ENCODE assay signal across 10 mouse cellular contexts in genomic region chr7:17023701-17024100, GRCm38 (mm10). TPM values are rescaled to one million over a fixed set of nuclear protein-coding genes. Genes with fewer than 3 reads are reported as not detected.
DNase-seq lines count a peak whose midpoint lies in the region; ATAC-seq and TF ChIP-seq lines count a peak whose summit lies in the region.
"Had no signal": no experiment of that assay in that cellular context is flagged by ENCODE, and none has a peak within 500 bp of the region (broad histone marks: within the 10 kb centered on the region; RNA-seq: fewer than 3 reads in every experiment).

No protein-coding gene starts in this region.

- DNase-seq in heart, adult 2 months = peak in 1 of 2 experiments; percentile 36
- DNase-seq in heart, adult 8-10 months (ENCODE audit: low spot score) = no peak
- DNase-seq in lung, embryonic 14.5 days = no peak
- DNase-seq in lung, postnatal 14 days = no peak
- DNase-seq in heart, postnatal 0 days (ENCODE audit: low spot score) = no peak
- DNase-seq in midbrain, embryonic 14.5 days = no peak
- DNase-seq in left cerebral cortex, postnatal 14 days (ENCODE audit: low spot score in 2 of 2) = no peak

- peak overlapping the region; percentile 15 for H3K9ac ChIP-seq in heart, adult 2 months (ENCODE audit: low read depth, low read length)
- H3K9ac ChIP-seq in lung, embryonic 14.5 days = no peak overlapping the region
- 0 out of 2 replicates have a peak overlapping the region, but pooled peaks have one; percentile 15 for H3K9ac ChIP-seq in heart, postnatal 0 days (replicated peaks; ENCODE audit: low read depth, low read length)
- H3K9ac ChIP-seq in midbrain, embryonic 14.5 days (replicated peaks; ENCODE audit: low read length) = no peak overlapping the region
- H3K9ac ChIP-seq: midbrain, embryonic 15.5 days had no signal

- intact Hi-C loops in heart, adult 2 months (cut with DNase I) = no loop called here
- intact Hi-C loops in left cerebral cortex, postnatal 14 days (cut with DNase I) = no loop called here

- no peak overlapping the region for H3K4me3 ChIP-seq in heart, adult 2 months
- H3K4me3 ChIP-seq in lung, embryonic 14.5 days (ENCODE audit: low read depth, low read length) = no peak overlapping the region
- no peak overlapping the region for H3K4me3 ChIP-seq in heart, postnatal 0 days (ENCODE audit: low read depth, low read length)
- H3K4me3 ChIP-seq in midbrain, embryonic 14.5 days (replicated peaks; ENCODE audit: low read depth, low read length) = no peak overlapping the region
- H3K4me3 ChIP-seq: midbrain, embryonic 15.5 days had no signal

- H3K4me2 ChIP-seq in lung, embryonic 14.5 days = no peak overlapping the region
- peak overlapping the region; percentile 68 for H3K4me2 ChIP-seq in heart, postnatal 0 days (ENCODE audit: low read depth, low read length)
- H3K4me2 ChIP-seq in midbrain, embryonic 14.5 days (ENCODE audit: low read length) = no peak overlapping the region
- H3K4me2 ChIP-seq: midbrain, embryonic 15.5 days had no signal

- no peak for ATAC-seq in lung, embryonic 14.5 days (ENCODE audit: insufficient read depth)
- ATAC-seq in heart, postnatal 0 days (ENCODE audit: insufficient read depth, low read depth) = no peak
- peak; percentile 12; the same call in 1 of the 2 replicates for ATAC-seq in megakaryocyte, adult 5-6 weeks (ENCODE audit: poor library complexity, severe bottlenecking)
- ATAC-seq in midbrain, embryonic 14.5 days (ENCODE audit: low FRiP score, low TSS enrichment) = no peak
- ATAC-seq: midbrain, embryonic 15.5 days had no signal

- no peaks in the 10 kb centered on the region for H3K9me3 ChIP-seq in lung, embryonic 14.5 days (ENCODE audit: low read depth, low read length)
- H3K9me3 ChIP-seq in heart, postnatal 0 days (replicated peaks; ENCODE audit: control insufficient read depth, low read length) = no peaks in the 10 kb centered on the region
- no peaks in the 10 kb centered on the region for H3K9me3 ChIP-seq in midbrain, embryonic 14.5 days (ENCODE audit: control insufficient read depth, low read length)
- H3K9me3 ChIP-seq: midbrain, embryonic 15.5 days had no signal

- no peak for TF ChIP-seq CTCF in heart, adult 2 months (IDR thresholded peaks at IDR 0.05)
- no peak for TF ChIP-seq CTCF in lung, embryonic 14.5 days (IDR thresholded peaks at IDR 0.05; ENCODE audit: low read depth)
- TF ChIP-seq CTCF in heart, postnatal 0 days (IDR thresholded peaks at IDR 0.05; ENCODE audit: low read depth) = no peak

- 4% methylated on average over 4 of the region's 4 CpGs for WGBS in heart, adult 2 months
- 66% methylated on average over 4 of the region's 4 CpGs for WGBS in lung, embryonic 14.5 days
- WGBS in heart, postnatal 0 days = 31% methylated on average over 4 of the region's 4 CpGs
- 93% methylated on average over 4 of the region's 4 CpGs for WGBS in midbrain, embryonic 14.5 days

- no peak for TF ChIP-seq POLR2A in heart, adult 2 months (IDR thresholded peaks at IDR 0.05; ENCODE audit: insufficient read depth, low read depth, low read length)

- no peaks in the 10 kb centered on the region for H3K27me3 ChIP-seq in heart, adult 2 months (ENCODE audit: control insufficient read depth, insufficient read depth, low read length)
- no peaks in the 10 kb centered on the region for H3K27me3 ChIP-seq in lung, embryonic 14.5 days (ENCODE audit: insufficient read depth, low read length)
- no peaks in the 10 kb centered on the region for H3K27me3 ChIP-seq in heart, postnatal 0 days (ENCODE audit: control insufficient read depth, insufficient read depth, low read length)
- H3K27me3 ChIP-seq in midbrain, embryonic 14.5 days (ENCODE audit: control insufficient read depth, insufficient read depth, low read length) = no peaks in the 10 kb centered on the region
- H3K27me3 ChIP-seq: midbrain, embryonic 15.5 days had no signal

- peaks cover 39% of the 10 kb centered on the region for H3K4me1 ChIP-seq in heart, adult 2 months (ENCODE audit: control insufficient read depth, insufficient read depth, low read length)
- no peaks in the 10 kb centered on the region for H3K4me1 ChIP-seq in lung, embryonic 14.5 days (ENCODE audit: insufficient read depth)
- peaks cover 60% of the 10 kb centered on the region for H3K4me1 ChIP-seq in heart, postnatal 0 days (ENCODE audit: control insufficient read depth, insufficient read depth)
- H3K4me1 ChIP-seq in midbrain, embryonic 14.5 days (ENCODE audit: control insufficient read depth, insufficient read depth, low read length) = peaks cover 9% of the 10 kb centered on the region

- no peak for TF ChIP-seq EP300 in heart, adult 2 months (IDR thresholded peaks at IDR 0.05; ENCODE audit: insufficient read depth, low read depth, low read length)
- TF ChIP-seq EP300 in heart, postnatal 0 days (IDR thresholded peaks at IDR 0.05; ENCODE audit: low read depth) = no peak

- peaks cover 2% of the 10 kb centered on the region for H3K36me3 ChIP-seq in heart, adult 2 months (ENCODE audit: control insufficient read depth, insufficient read depth, low read length)
- peaks cover 58% of the 10 kb centered on the region for H3K36me3 ChIP-seq in lung, embryonic 14.5 days (ENCODE audit: insufficient read depth)
- H3K36me3 ChIP-seq in heart, postnatal 0 days (replicated peaks; ENCODE audit: control insufficient read depth, insufficient read depth, low read length) = peaks cover 32% of the 10 kb centered on the region
- H3K36me3 ChIP-seq in midbrain, embryonic 14.5 days (ENCODE audit: control insufficient read depth, insufficient read depth, low read length) = peaks cover 55% of the 10 kb centered on the region

- peaks cover 12% of the 10 kb centered on the region; the same call in 1 of the 2 replicates for H3K79me2 ChIP-seq in heart, adult 2 months (replicated peaks; ENCODE audit: control insufficient read depth, insufficient read depth, low read length)

- H3K27ac ChIP-seq in heart, adult 2 months = peak overlapping the region; percentile 71
- H3K27ac ChIP-seq in lung, embryonic 14.5 days (ENCODE audit: low read depth) = peak overlapping the region; percentile 51; the same call in 1 of the 2 replicates
- H3K27ac ChIP-seq in heart, postnatal 0 days (ENCODE audit: low read depth) = peak overlapping the region; percentile 75
- no peak overlapping the region for H3K27ac ChIP-seq in midbrain, embryonic 14.5 days (replicated peaks; ENCODE audit: low read depth, low read length)
- H3K27ac ChIP-seq: midbrain, embryonic 15.5 days had no signal

RNA-seq across cellular contexts. Expression of gene Ppp5c, which starts 4.0 kb away (rescaled TPM):
- total RNA-seq in heart, adult 2 months (2021) = 100 to 1,000 TPM in 1 of 2 experiments, 10 to 100 TPM in 1; 89.0 to 104 TPM
- 157 and 163 TPM in 2 replicates for polyA plus RNA-seq in heart, adult 2 months (2012; rRNA removed)
- total RNA-seq in heart, adult 8-10 months (2022) = 100 to 1,000 TPM in 2 of 4 experiments, 10 to 100 TPM in 2; 95.4 to 106 (median 99.0) TPM
- polyA plus RNA-seq in lung, embryonic 14.5 days (2014; fragmentation: Nextera tagmentation; extraction: Ambion mirVana) = 103 and 117 TPM in 2 replicates
- 55.0 and 68.0 TPM in 2 replicates for total RNA-seq in heart, postnatal 0 days (2014; rRNA removed; ENCODE audit: low replicate concordance)
- 88.5 and 93.6 TPM in 2 replicates for polyA plus RNA-seq in heart, postnatal 0 days (2015; fragmentation: Nextera tagmentation; extraction: Ambion mirVana)
- 39.9 and 51.4 TPM in 2 replicates for total RNA-seq in megakaryocyte, adult 5-6 weeks (2015)
- total RNA-seq in megakaryocyte, adult 5-6 weeks (2017) = 31.6 and 33.1 TPM in 2 replicates
- 112 and 118 TPM in 2 replicates for polyA plus RNA-seq in midbrain, embryonic 14.5 days (2014; fragmentation: Nextera tagmentation; extraction: Ambion mirVana)
- 100 to 1,000 TPM; 182 to 185 TPM for total RNA-seq in left cerebral cortex, postnatal 14 days (2021)

RNA-seq across cellular contexts. Expression of gene Ccdc8, which starts 31.2 kb away (rescaled TPM):
- total RNA-seq in heart, adult 2 months (2021) = 1 to 10 TPM; 4.0 to 4.4 TPM
- 2.7 and 4.2 TPM in 2 replicates for polyA plus RNA-seq in heart, adult 2 months (2012; rRNA removed)
- 1 to 10 TPM; 3.2 to 5.1 (median 4.5) TPM for total RNA-seq in heart, adult 8-10 months (2022)
- 27.3 and 29.2 TPM in 2 replicates for polyA plus RNA-seq in lung, embryonic 14.5 days (2014; fragmentation: Nextera tagmentation; extraction: Ambion mirVana)
- 30.8 and 31.2 TPM in 2 replicates for total RNA-seq in heart, postnatal 0 days (2014; rRNA removed; ENCODE audit: low replicate concordance)
- polyA plus RNA-seq in heart, postnatal 0 days (2015; fragmentation: Nextera tagmentation; extraction: Ambion mirVana) = 10.0 and 11.7 TPM in 2 replicates
- 0.02 and 0.07 TPM in 2 replicates for total RNA-seq in megakaryocyte, adult 5-6 weeks (2015)
- total RNA-seq in megakaryocyte, adult 5-6 weeks (2017) = 0.40 and 0.69 TPM in 2 replicates
- polyA plus RNA-seq in midbrain, embryonic 14.5 days (2014; fragmentation: Nextera tagmentation; extraction: Ambion mirVana) = 3.1 and 4.5 TPM in 2 replicates
- total RNA-seq in left cerebral cortex, postnatal 14 days (2021) = 1 to 10 TPM; 3.0 TPM

RNA-seq across cellular contexts. Expression of gene Hif3a, which starts 38.5 kb away (rescaled TPM):
- 1 to 10 TPM; 1.9 to 3.0 TPM for total RNA-seq in heart, adult 2 months (2021)
- polyA plus RNA-seq in heart, adult 2 months (2012; rRNA removed) = 1.6 and 2.5 TPM in 2 replicates
- 1 to 10 TPM in 2 of 4 experiments, under 1 TPM in 2; 0.80 to 3.1 (median 1.6) TPM for total RNA-seq in heart, adult 8-10 months (2022)
- 33.1 and 38.0 TPM in 2 replicates for polyA plus RNA-seq in lung, embryonic 14.5 days (2014; fragmentation: Nextera tagmentation; extraction: Ambion mirVana)
- 29.7 and 35.5 TPM in 2 replicates for total RNA-seq in heart, postnatal 0 days (2014; rRNA removed; ENCODE audit: low replicate concordance)
- polyA plus RNA-seq in heart, postnatal 0 days (2015; fragmentation: Nextera tagmentation; extraction: Ambion mirVana) = 4.2 and 6.2 TPM in 2 replicates
- total RNA-seq in megakaryocyte, adult 5-6 weeks (2015) = 0.11 and 0.25 TPM in 2 replicates
- 0.24 TPM in 1 of 2 replicates, not detected in the other for total RNA-seq in megakaryocyte, adult 5-6 weeks (2017)
- polyA plus RNA-seq in midbrain, embryonic 14.5 days (2014; fragmentation: Nextera tagmentation; extraction: Ambion mirVana) = 1.5 and 4.6 TPM in 2 replicates
- total RNA-seq in left cerebral cortex, postnatal 14 days (2021) = 10 to 100 TPM in 1 of 2 experiments, 1 to 10 TPM in 1; 8.3 to 16.0 TPM

RNA-seq across cellular contexts. Expression of gene Gm42372, which starts 40.8 kb away (rescaled TPM):
- not detected for total RNA-seq in heart, adult 2 months (2021)
- 0.03 TPM in 1 of 2 replicates, not detected in the other for polyA plus RNA-seq in heart, adult 2 months (2012; rRNA removed)
- total RNA-seq in heart, adult 8-10 months (2022) = not detected
- polyA plus RNA-seq in lung, embryonic 14.5 days (2014; fragmentation: Nextera tagmentation; extraction: Ambion mirVana) = 0.09 and 0.20 TPM in 2 replicates
- total RNA-seq in heart, postnatal 0 days (2014; rRNA removed; ENCODE audit: low replicate concordance) = not detected in 2 replicates
- not detected in 2 replicates for polyA plus RNA-seq in heart, postnatal 0 days (2015; fragmentation: Nextera tagmentation; extraction: Ambion mirVana)
- 0.18 TPM in 1 of 2 replicates, not detected in the other for total RNA-seq in megakaryocyte, adult 5-6 weeks (2015)
- 0.04 and 0.11 TPM in 2 replicates for total RNA-seq in megakaryocyte, adult 5-6 weeks (2017)
- 6.4 and 8.7 TPM in 2 replicates for polyA plus RNA-seq in midbrain, embryonic 14.5 days (2014; fragmentation: Nextera tagmentation; extraction: Ambion mirVana)
- total RNA-seq in left cerebral cortex, postnatal 14 days (2021) = 10 to 100 TPM; 59.2 to 61.7 TPM
- total RNA-seq: gastrocnemius, adult 18-20 months had no signal

RNA-seq across cellular contexts. Expression of gene Psg16, which starts 50.1 kb away (rescaled TPM):
- total RNA-seq in heart, adult 2 months (2021) = under 1 TPM; 0.10 to 0.16 TPM
- 0.06 TPM in 1 of 2 replicates, not detected in the other for polyA plus RNA-seq in heart, adult 2 months (2012; rRNA removed)
- under 1 TPM in 3 of 4 experiments, not detected in 1; 0.09 to 0.22 (median 0.14) TPM for total RNA-seq in heart, adult 8-10 months (2022)
- 0.11 and 0.18 TPM in 2 replicates for polyA plus RNA-seq in lung, embryonic 14.5 days (2014; fragmentation: Nextera tagmentation; extraction: Ambion mirVana)
- total RNA-seq in heart, postnatal 0 days (2014; rRNA removed; ENCODE audit: low replicate concordance) = 0.08 TPM in 1 of 2 replicates, not detected in the other
- 0.07 and 0.12 TPM in 2 replicates for polyA plus RNA-seq in heart, postnatal 0 days (2015; fragmentation: Nextera tagmentation; extraction: Ambion mirVana)
- total RNA-seq in megakaryocyte, adult 5-6 weeks (2015) = 0.04 TPM in 1 of 2 replicates, not detected in the other
- 0.28 TPM in 1 of 2 replicates, not detected in the other for total RNA-seq in megakaryocyte, adult 5-6 weeks (2017)
- 4.3 and 4.9 TPM in 2 replicates for polyA plus RNA-seq in midbrain, embryonic 14.5 days (2014; fragmentation: Nextera tagmentation; extraction: Ambion mirVana)
- total RNA-seq in left cerebral cortex, postnatal 14 days (2021) = 1 to 10 TPM; 3.8 to 4.2 TPM

Comparison
In these comparisons a context has a peak if more than half of its experiments do, and no peak if none do; other contexts are left out.
1. H3K9ac ChIP-seq: peak in heart, adult 2 months (single experiment) and heart, postnatal 0 days (single experiment); none in lung, embryonic 14.5 days (single experiment) and midbrain, embryonic 14.5 days (single experiment).